8 mouse cellular contexts compared by ENCODE assay signal in genomic region chr9:118926111-118926650, GRCm38 (mm10). TPM values are rescaled to one million over a fixed set of nuclear protein-coding genes. Genes with fewer than 3 reads are reported as not detected.
DNase-seq lines count a peak whose midpoint lies in the region; ATAC-seq and TF ChIP-seq lines count a peak whose summit lies in the region.

Gene Ctdspl, plus strand, starts transcription at chr9:118926453.

- TF ChIP-seq CTCF in ES-Bruce4 (IDR thresholded peaks at IDR 0.05; ENCODE audit: low read depth, low read length), result no peak
- no peak for TF ChIP-seq CTCF in bone marrow macrophage, adult 2 months (IDR thresholded peaks at IDR 0.05; ENCODE audit: low read depth, low read length)
- no peak for TF ChIP-seq CTCF in layer of hippocampus, adult 2 months (conservative IDR thresholded peaks at IDR 0.05)

- peak within 1 kb of the TSS; percentile 82 for H3K9ac ChIP-seq in ES-Bruce4 (ENCODE audit: low read depth, poor library complexity, severe bottlenecking)
- H3K9ac ChIP-seq in forebrain, embryonic 12.5 days, result peak within 1 kb of the TSS; percentile 87
- peak within 1 kb of the TSS; percentile 92 for H3K9ac ChIP-seq in lung, embryonic 15.5 days

- DNase-seq in heart, postnatal 14 days, result peak; percentile 59 to 69
- peak; percentile 40 to 53 for DNase-seq in layer of hippocampus, adult 2 months (ENCODE audit: low spot score in 2 of 2)
- peak; percentile 29 for DNase-seq in ovary, postnatal 14 days (ENCODE audit: low spot score)
- DNase-seq in thymus, postnatal 14 days, result peak; percentile 73

- ATAC-seq in forebrain, embryonic 12.5 days (ENCODE audit: low FRiP score), result peak; percentile 46
- ATAC-seq in lung, embryonic 15.5 days (ENCODE audit: borderline replicate concordance, extremely low read depth, low FRiP score, low TSS enrichment), result peak; percentile 37

- H3K27me3 ChIP-seq in ES-Bruce4 (ENCODE audit: control insufficient read depth, insufficient read depth, low read length, poor library complexity, severe bottlenecking), result 0 out of 2 replicates have a peak, but pooled peaks cover 4% of the 10 kb centered on the region
- peaks cover 6% of the 10 kb centered on the region; the same call in 1 of the 2 replicates for H3K27me3 ChIP-seq in forebrain, embryonic 12.5 days
- no peaks in the 10 kb centered on the region for H3K27me3 ChIP-seq in lung, embryonic 15.5 days

- H3K4me2 ChIP-seq in forebrain, embryonic 12.5 days, result peak within 1 kb of the TSS; percentile 97
- peak within 1 kb of the TSS; percentile 88 for H3K4me2 ChIP-seq in lung, embryonic 15.5 days

- H3K4me1 ChIP-seq in ES-Bruce4 (ENCODE audit: control insufficient read depth, insufficient read depth, low read length), result no peaks in the 10 kb centered on the region
- H3K4me1 ChIP-seq in bone marrow macrophage, adult 2 months (ENCODE audit: control insufficient read depth, insufficient read depth, low read length), result peaks cover 16% of the 10 kb centered on the region
- H3K4me1 ChIP-seq in forebrain, embryonic 12.5 days, result peaks cover 38% of the 10 kb centered on the region
- H3K4me1 ChIP-seq in lung, embryonic 15.5 days, result peaks cover 47% of the 10 kb centered on the region

- H3K27ac ChIP-seq in ES-Bruce4 (ENCODE audit: insufficient read depth, low read length), result no peak within 1 kb of the TSS
- H3K27ac ChIP-seq in bone marrow macrophage, adult 2 months (ENCODE audit: insufficient read depth, low read depth, low read length), result peak within 1 kb of the TSS; percentile 15
- peak within 1 kb of the TSS; percentile 79 for H3K27ac ChIP-seq in forebrain, embryonic 12.5 days
- peak within 1 kb of the TSS; percentile 92 for H3K27ac ChIP-seq in layer of hippocampus, adult 2 months
- peak within 1 kb of the TSS; percentile 89 for H3K27ac ChIP-seq in lung, embryonic 15.5 days

- intact Hi-C loops in heart, postnatal 14 days (cut with DNase I), result loop anchor here (2.0 to 5.0 kb wide), 2 partner anchors 51 to 79 kb away; no protein-coding TSS in a partner anchor

- no peaks in the 10 kb centered on the region for H3K9me3 ChIP-seq in ES-Bruce4 (replicated peaks; ENCODE audit: control insufficient read depth, insufficient read depth, low read length, poor library complexity, severe bottlenecking)
- H3K9me3 ChIP-seq in forebrain, embryonic 12.5 days, result no peaks in the 10 kb centered on the region
- H3K9me3 ChIP-seq in lung, embryonic 15.5 days, result no peaks in the 10 kb centered on the region

- no peak for TF ChIP-seq POLR2A in ES-Bruce4 (IDR thresholded peaks at IDR 0.05; ENCODE audit: insufficient read depth, low read length)
- no peak for TF ChIP-seq POLR2A in bone marrow macrophage, adult 2 months (IDR thresholded peaks at IDR 0.05; ENCODE audit: borderline replicate concordance, low read depth, low read length)

- under 1% methylated on average over 40 of the region's 73 CpGs for WGBS in forebrain, embryonic 12.5 days
- WGBS in lung, embryonic 15.5 days, result 0% methylated on average over 36 of the region's 73 CpGs

- TF ChIP-seq EP300 in ES-Bruce4 (IDR thresholded peaks at IDR 0.05; ENCODE audit: insufficient read depth, low read depth, low read length), result no peak

- H3K36me3 ChIP-seq in ES-Bruce4 (ENCODE audit: control insufficient read depth, insufficient read depth, low read length, poor library complexity, severe bottlenecking), result no peaks in the 10 kb centered on the region
- H3K36me3 ChIP-seq in forebrain, embryonic 12.5 days (replicated peaks), result no peaks in the 10 kb centered on the region
- H3K36me3 ChIP-seq in lung, embryonic 15.5 days, result no peaks in the 10 kb centered on the region

- H3K4me3 ChIP-seq in ES-Bruce4 (ENCODE audit: low read depth, low read length), result peak within 1 kb of the TSS; percentile 82
- peak within 1 kb of the TSS; percentile 95 for H3K4me3 ChIP-seq in bone marrow macrophage, adult 2 months (ENCODE audit: insufficient read depth, low read length)
- H3K4me3 ChIP-seq in forebrain, embryonic 12.5 days (replicated peaks), result peak within 1 kb of the TSS; percentile 69
- peak within 1 kb of the TSS; percentile 88 for H3K4me3 ChIP-seq in layer of hippocampus, adult 2 months
- peak within 1 kb of the TSS; percentile 86 for H3K4me3 ChIP-seq in lung, embryonic 15.5 days

RNA-seq across cellular contexts. Expression of gene Ctdspl, which starts in this region (rescaled TPM):
- polyA plus RNA-seq in ES-Bruce4 (2011; ENCODE audit: insufficient read depth, insufficient read length, low read depth, missing spikeins), result 20.2 and 20.5 TPM in 2 replicates
- 4.9 and 5.5 TPM in 2 replicates for polyA plus RNA-seq in bone marrow macrophage, adult 2 months (2012; ENCODE audit: insufficient read depth, insufficient read length, missing spikeins)
- polyA plus RNA-seq in forebrain, embryonic 12.5 days (2016; fragmentation: Nextera tagmentation; extraction: Ambion mirVana), result 9.0 and 9.6 TPM in 2 replicates
- total RNA-seq in heart, postnatal 14 days (2021), result 10 to 100 TPM; 12.3 to 13.7 TPM
- total RNA-seq in layer of hippocampus, adult 2 months (2021), result 10 to 100 TPM; 23.9 to 28.0 TPM
- polyA plus RNA-seq in lung, embryonic 15.5 days (2015; fragmentation: Nextera tagmentation; extraction: Ambion mirVana), result 19.0 and 22.2 TPM in 2 replicates
